Mouse (Mus musculus) limb, embryonic 13.5 days (tissue): ENCODE measurements around the gene D430041D05Rik. TPM values are rescaled to one million over a fixed set of nuclear protein-coding genes. Genes with fewer than 3 reads are reported as not detected.

ENCODE experiments used
- ATAC-seq: fragments of 200-750 bp; cut with Nextera tagmentation; 2 replicates; pipeline ENCODE4 v1.8.0; 2017; ENCODE audit warnings: low read depth, moderate number of reproducible peaks, moderate TSS enrichment; ENCODE audit not compliant: low FRiP score
- H3K27ac ChIP-seq: fragments of 300-500 bp; sonication (generic); 2 replicates; pipeline ENCODE4 v1.5.1; 2015; ENCODE audit warnings: inconsistent platforms, mild to moderate bottlenecking, moderate library complexity
- H3K27me3 ChIP-seq: fragments of 300-500 bp; sonication (generic); 2 replicates; pipeline ENCODE4 v1.6.1; 2015; ENCODE audit warnings: mild to moderate bottlenecking, inconsistent platforms
- H3K36me3 ChIP-seq: fragments of 300-500 bp; sonication (generic); 2 replicates; pipeline ENCODE4 v1.6.1; 2015; ENCODE audit warnings: inconsistent platforms, mild to moderate bottlenecking, moderate library complexity
- H3K4me1 ChIP-seq: fragments of 300-500 bp; sonication (generic); 2 replicates; pipeline ENCODE4 v1.6.1; 2015; ENCODE audit warnings: inconsistent platforms
- H3K4me2 ChIP-seq: fragments of 300-500 bp; sonication (generic); replicated peaks from 2 replicates; pipeline ENCODE4 v1.6.1; 2015; ENCODE audit warnings: inconsistent platforms, mild to moderate bottlenecking, moderate library complexity
- H3K4me3 ChIP-seq: fragments of 300-500 bp; sonication (generic); 2 replicates; pipeline ENCODE4 v1.5.1; 2015; ENCODE audit warnings: moderate library complexity, mild to moderate bottlenecking, inconsistent platforms
- H3K9ac ChIP-seq: fragments of 300-500 bp; sonication (generic); 2 replicates; pipeline ENCODE4 v1.6.1; 2015; ENCODE audit warnings: mild to moderate bottlenecking, inconsistent platforms
- H3K9me3 ChIP-seq: fragments of 300-500 bp; sonication (generic); 2 replicates; pipeline ENCODE4 v1.6.1; 2016; ENCODE audit warnings: inconsistent platforms
- WGBS: fragments of 180-500 bp; shearing (Covaris S2); methylation state at CpG from one replicate; pipeline ENCODE4 v1.1.7; 2015; 5-methylcytosine and 5-hydroxymethylcytosine counted together
- polyA plus RNA-seq: library from polyadenylated mRNA; unstranded; fragments of >200 nt; fragmentation: Nextera tagmentation; extraction: Ambion mirVana; gene quantifications from 2 replicates; pipeline ENCODE4 v1.2.1, GENCODE M21; 2015

Gene D430041D05Rik
- polyA plus RNA-seq, 1 experiment from 2014 or later, result 0.97 TPM

DNA sequence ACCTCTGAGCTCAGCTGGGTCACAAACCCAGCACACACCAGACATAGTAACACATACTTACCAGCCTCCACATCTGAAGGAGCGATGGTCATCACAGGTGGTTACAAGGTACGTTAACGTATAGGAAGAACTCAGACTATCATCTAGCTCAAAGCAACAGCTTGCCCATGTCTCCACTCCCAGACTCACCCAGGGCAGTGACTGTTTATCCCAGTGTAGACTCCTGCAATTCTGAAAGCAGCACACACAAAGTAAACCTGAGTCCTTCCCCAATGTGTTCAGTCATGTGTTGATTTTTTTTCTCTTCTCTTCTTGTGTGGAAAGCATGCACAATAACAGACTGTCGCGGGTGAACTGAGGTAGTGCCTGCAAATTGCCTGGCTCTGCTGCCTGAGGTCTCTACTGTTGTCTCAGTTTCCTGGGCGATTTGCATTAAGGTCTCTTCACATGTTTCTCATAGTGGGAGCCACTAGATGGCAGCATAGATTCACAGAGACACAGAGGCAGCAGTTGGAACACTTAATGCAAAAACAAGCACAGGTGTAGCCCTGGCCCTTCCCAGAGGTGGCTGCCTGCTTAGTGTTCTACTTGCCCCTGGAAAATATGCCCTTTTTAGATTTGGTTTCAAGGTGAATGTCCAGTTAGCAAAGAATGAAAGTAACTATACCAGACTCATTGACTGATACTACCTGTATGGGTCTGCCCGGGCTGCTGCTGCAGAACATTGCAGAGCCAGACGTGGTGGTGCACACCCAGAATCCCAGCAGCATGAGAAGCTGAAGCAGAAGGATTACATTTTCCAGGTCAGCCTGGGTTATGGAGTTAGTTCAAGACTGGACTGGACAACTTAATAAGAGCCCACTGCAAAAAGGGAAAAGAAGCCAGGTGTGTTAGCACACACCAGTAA, 276.4 kb downstream of the D430041D05Rik start:
- Histone ChIP-seq H3K9ac (no peak overlapping the region), H3K36me3 (no peaks in the 10 kb centered on the region), H3K27ac (no peak overlapping the region), H3K9me3 (no peaks in the 10 kb centered on the region), H3K4me3 (no peak overlapping the region), H3K4me2 (no peak overlapping the region), H3K4me1 (no peaks in the 10 kb centered on the region), H3K27me3 (no peaks in the 10 kb centered on the region)
- ATAC-seq, result peak; percentile 68; the same call in 1 of the 2 replicates
- WGBS, result 44% methylated on average over 8 of the region's 8 CpGs

DNA sequence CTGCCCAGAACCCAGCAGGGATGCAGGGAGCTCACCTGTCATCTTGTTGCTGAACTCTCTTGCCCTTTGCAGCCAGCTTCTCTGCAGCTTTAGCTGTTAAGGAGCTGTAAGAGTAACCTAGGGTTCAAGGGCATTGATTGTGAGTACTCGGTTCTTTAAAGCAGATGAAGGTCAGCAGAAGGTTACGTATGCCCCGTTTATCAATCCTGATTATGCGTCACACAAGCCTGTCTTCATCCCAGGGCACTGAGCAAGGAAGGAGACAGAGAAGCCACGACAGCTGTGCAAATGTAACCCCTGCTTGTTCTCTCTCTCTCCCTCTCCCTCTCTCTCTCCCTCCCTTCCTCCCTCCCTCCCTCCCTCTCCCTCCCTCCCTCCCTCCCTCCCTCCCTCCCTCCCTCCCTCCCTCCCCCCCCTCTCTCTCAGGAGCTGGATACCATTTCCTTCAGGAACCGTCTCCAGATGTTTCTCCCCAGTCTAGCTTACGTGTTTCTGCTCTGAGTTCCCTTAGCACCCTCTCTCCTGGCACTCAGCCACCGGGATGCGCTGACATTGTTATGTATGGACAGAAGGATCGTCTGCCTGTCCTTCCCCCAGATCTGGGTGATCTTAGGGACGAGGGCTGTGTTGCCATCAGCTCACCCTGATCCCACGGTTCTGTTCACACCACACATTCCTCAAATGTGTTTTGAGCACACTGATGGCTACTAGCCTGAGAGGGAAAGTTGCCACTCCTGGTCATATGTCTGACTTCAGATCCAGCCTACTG, 277.6 kb downstream of the D430041D05Rik start:
- 33% methylated on average over 12 of the region's 12 CpGs for WGBS

DNA sequence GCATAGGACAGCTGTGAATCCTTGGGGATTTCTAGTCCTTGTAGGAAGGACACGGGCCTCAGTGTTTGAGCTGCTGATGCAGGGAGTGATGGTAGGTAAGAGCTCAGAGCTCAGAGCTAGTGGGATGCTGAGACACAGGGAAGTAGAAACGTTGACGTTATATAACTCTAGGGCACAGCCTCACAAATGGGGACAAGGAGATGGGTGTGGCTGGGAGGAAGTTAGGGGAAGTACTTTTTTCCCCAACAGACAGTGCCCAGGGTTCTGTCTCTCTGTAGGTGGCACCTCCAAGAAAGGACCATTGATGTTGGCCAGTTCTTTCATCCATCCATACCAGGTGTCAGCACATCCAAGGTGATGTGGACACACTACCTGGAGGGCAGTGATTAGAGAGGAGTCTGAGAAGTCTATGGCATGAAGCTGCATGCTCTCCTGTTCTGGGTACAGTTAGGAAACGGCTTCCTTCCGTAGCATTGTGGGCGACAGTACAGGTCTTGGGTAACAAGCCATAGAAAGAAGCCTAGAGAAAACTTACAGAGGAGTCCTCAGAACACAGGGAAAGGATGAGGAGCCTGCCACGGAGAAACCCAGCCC, 278.4 kb downstream of the D430041D05Rik start:
- no peaks in the 10 kb centered on the region for H3K4me1 ChIP-seq
- no peak overlapping the region for H3K9ac ChIP-seq
- no peaks in the 10 kb centered on the region for H3K36me3 ChIP-seq
- ATAC-seq, result no peak
- peaks cover under 1% of the 10 kb centered on the region; the same call in 1 of the 2 replicates for H3K27me3 ChIP-seq
- H3K27ac ChIP-seq, result no peak overlapping the region
- H3K4me2 ChIP-seq, result no peak overlapping the region
- H3K9me3 ChIP-seq, result no peaks in the 10 kb centered on the region
- no peak overlapping the region for H3K4me3 ChIP-seq
- 77% methylated on average over 7 of the region's 7 CpGs for WGBS

More for the DNA sequence above, 277.6 kb downstream of the D430041D05Rik start:
- Histone ChIP-seq H3K4me3 (no peak overlapping the region), H3K36me3 (no peaks in the 10 kb centered on the region), H3K27me3 (no peaks in the 10 kb centered on the region), H3K27ac (no peak overlapping the region), H3K9me3 (no peaks in the 10 kb centered on the region), H3K9ac (no peak overlapping the region), H3K4me2 (no peak overlapping the region), H3K4me1 (no peaks in the 10 kb centered on the region)
- ATAC-seq, result no peak

DNA sequence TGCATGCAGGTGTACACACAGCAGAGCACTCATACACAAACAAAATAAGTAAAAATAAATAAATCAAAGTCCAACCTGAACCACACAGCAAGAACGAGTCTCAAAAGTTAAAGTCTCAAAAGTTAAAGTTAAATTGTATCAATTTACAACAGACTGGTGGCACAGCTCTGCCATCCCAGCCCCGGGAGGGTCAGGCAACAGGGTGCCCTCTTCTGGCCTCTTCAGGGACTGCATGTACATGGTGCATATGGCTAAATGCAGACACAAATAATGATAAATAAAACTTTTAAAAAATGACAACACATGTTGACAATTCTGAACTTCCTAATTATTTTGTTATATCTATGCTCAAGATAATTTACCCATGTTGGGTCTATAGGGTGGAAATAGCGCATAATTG, 279.8 kb downstream of the D430041D05Rik start:
- no peak for ATAC-seq
- Histone ChIP-seq H3K9me3 (no peaks in the 10 kb centered on the region), H3K4me2 (no peak overlapping the region), H3K27ac (no peak overlapping the region), H3K4me3 (no peak overlapping the region), H3K4me1 (no peaks in the 10 kb centered on the region), H3K27me3 (peaks cover 7% of the 10 kb centered on the region), H3K9ac (no peak overlapping the region), H3K36me3 (no peaks in the 10 kb centered on the region)
- WGBS, result 59% methylated on average over 3 of the region's 3 CpGs

DNA sequence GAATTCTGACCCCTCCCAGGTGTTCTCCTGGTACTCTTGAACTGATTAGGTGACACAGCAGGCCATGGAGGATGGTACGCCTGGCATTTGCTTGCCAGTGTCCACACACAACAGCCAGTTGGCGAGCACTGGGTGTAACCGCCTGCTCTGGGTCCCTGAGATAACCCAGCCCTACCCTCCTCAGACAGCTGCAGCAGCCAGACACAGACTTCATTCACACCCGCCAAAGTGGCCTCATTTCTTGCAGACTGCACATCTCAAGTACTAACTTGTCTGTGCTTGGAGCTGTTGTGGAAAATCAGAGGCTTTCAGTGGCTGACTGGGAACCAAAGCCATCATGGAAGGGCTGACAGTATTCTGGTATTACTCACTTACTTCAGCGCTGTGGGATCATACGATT, 280.6 kb downstream of the D430041D05Rik start:
- 72% methylated on average over 6 of the region's 6 CpGs for WGBS
- no peak for ATAC-seq

DNA sequence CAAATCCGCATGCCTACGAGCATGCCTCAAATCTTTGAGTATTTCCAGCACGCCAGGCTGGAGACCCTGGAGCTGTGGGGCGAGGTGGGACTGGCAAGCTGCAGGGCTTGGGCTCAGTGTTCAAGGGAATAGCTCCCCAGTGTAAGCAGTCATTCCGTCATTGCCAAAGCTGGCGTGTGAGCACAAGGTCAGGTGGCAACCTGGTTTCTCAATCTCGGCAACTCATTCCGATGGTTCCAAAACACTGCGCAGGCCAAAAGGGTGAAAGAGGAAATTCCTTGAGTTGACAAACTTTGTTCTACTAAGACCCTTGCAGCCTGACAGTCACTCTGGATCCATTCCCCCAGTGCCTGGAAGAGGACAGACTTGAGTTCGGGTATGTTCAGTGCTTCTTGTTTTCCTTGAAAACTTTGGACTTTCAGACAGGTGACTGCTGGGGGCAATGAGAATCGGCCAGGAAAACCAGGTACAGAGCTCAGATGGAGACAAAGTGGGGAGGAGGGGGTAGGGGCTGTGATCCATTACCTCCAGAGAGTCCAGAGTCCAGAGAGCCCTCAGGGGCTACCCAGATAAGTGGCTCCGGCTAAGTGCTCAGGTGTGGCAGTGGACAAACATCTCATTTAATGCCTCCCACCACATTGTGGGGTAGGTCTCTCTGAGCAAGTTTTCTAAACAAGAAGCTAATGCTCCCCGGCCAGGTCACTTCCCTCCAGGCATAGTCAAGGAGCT, 281.8 kb downstream of the D430041D05Rik start:
- ATAC-seq, result no peak
- Histone ChIP-seq H3K4me1 (no peaks in the 10 kb centered on the region), H3K36me3 (no peaks in the 10 kb centered on the region), H3K4me2 (no peak overlapping the region), H3K9ac (no peak overlapping the region), H3K4me3 (no peak overlapping the region), H3K27me3 (peaks cover 24% of the 10 kb centered on the region), H3K9me3 (no peaks in the 10 kb centered on the region), H3K27ac (no peak overlapping the region)
- 81% methylated on average over 13 of the region's 13 CpGs for WGBS

More for the DNA sequence above, 280.6 kb downstream of the D430041D05Rik start:
- Histone ChIP-seq H3K9ac (no peak overlapping the region), H3K9me3 (no peaks in the 10 kb centered on the region), H3K27me3 (peaks cover 14% of the 10 kb centered on the region), H3K4me3 (no peak overlapping the region), H3K4me1 (no peaks in the 10 kb centered on the region), H3K36me3 (no peaks in the 10 kb centered on the region), H3K27ac (no peak overlapping the region), H3K4me2 (no peak overlapping the region)

DNA sequence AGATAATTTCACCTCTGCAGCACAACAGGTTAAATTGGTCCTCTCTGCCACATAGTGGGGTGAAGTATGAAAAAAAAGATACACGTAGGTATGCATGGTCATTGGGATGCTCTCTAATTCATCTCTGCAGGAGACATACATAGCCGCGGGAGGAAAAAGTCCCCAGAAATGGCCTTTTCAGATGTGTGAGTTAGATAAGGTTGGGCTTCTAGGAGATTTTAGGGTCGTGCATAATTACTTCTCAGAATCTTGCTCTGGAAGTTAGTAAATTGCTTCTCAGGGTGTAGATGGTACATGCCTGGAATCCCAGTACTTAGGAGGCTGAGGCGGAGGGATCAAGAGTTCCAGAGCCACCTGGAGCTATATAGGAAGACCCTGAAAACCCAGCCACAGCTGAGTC, 286.7 kb downstream of the D430041D05Rik start:
- ATAC-seq, result no peak
- Histone ChIP-seq H3K9ac (no peak overlapping the region), H3K4me3 (no peak overlapping the region), H3K27me3 (peaks cover 30% of the 10 kb centered on the region), H3K9me3 (no peaks in the 10 kb centered on the region), H3K27ac (no peak overlapping the region), H3K4me2 (no peak overlapping the region), H3K4me1 (peaks cover 11% of the 10 kb centered on the region), H3K36me3 (no peaks in the 10 kb centered on the region)
- WGBS, result 67% methylated on average over 5 of the region's 5 CpGs

DNA sequence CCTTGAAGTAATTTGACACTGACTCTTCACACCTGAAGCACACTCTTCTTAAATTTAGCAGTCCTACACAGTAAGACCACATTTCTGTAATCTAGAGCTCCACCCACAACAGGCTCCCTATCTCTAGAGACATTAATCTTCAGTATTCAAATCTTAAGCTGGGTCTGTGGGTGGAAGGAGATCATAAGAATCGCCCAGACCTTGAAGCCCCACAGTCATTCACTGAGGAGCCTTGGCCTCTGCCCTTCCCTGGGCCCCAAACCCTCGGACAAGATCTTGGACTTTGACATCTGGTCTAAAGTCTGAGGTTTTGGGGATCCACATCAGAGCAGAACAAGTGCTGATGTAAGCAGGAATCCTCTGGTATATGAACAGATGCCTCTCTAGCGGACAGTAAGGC, 287.3 kb downstream of the D430041D05Rik start:
- WGBS, result 40% methylated on average over 3 of the region's 3 CpGs
- Histone ChIP-seq H3K4me3 (peak overlapping the region; percentile 68), H3K36me3 (no peaks in the 10 kb centered on the region), H3K4me1 (peaks cover 11% of the 10 kb centered on the region), H3K27ac (no peak overlapping the region), H3K4me2 (peak overlapping the region; percentile 98), H3K9me3 (no peaks in the 10 kb centered on the region), H3K27me3 (peaks cover 30% of the 10 kb centered on the region), H3K9ac (no peak overlapping the region)
- no peak for ATAC-seq

DNA sequence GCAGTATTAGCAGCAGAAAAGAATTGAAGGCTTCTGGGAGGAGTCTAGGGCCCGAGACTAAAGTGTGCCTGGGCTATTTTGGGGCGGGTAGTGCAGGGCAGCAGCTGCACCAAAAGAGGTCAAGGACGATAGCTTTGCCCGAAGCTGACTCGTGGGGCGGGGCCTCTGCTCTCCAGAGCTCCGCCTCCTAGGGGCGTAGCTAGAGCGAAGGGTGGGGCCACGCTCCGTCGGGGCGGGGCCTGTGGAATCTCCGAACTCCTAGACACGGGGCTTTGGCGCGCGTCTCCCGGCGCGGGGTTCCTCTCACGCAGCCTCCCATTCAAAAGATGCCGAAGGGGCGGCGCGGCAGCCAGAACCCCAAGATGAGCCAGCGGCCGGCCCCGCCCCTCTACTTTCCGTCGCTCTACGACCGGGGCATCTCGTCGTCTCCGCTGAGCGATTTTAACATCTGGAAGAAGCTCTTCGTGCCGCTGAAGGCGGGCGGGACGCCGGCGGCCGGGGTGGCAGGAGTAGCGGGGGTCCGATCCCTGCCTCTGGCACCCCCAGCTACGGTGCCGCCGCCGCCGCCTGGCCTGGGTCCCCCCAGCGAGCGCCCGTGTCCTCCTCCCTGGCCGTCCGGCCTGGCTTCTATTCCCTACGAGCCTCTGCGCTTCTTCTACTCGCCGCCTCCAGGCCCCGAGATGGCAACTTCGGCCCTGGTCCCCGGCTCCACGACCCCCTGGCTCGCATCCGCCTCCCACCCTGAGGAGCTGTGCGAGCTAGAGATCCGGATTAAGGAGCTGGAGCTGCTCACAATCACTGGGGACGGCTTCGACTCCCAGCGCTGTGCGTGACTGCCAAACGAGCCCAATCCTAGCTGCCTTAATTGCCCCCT, 288.1 kb downstream of the D430041D05Rik start, which contains the start of gene A930018P22Rik:
A930018P22Rik (plus strand) TSS at position 265 of the 874 bp plus-strand sequence.
- peaks cover 11% of the 10 kb centered on the region for H3K4me1 ChIP-seq
- peak; percentile 94 for ATAC-seq
- peak within 1 kb of the TSS; percentile 98 for H3K4me2 ChIP-seq
- peak within 1 kb of the TSS; percentile 68 for H3K4me3 ChIP-seq
- no peaks in the 10 kb centered on the region for H3K9me3 ChIP-seq
- H3K27me3 ChIP-seq, result peaks cover 30% of the 10 kb centered on the region
- H3K9ac ChIP-seq, result peak within 1 kb of the TSS; percentile 76
- under 1% methylated on average over 64 of the region's 74 CpGs for WGBS
- peak within 1 kb of the TSS; percentile 67; the same call in 1 of the 2 replicates for H3K27ac ChIP-seq
- no peaks in the 10 kb centered on the region for H3K36me3 ChIP-seq

DNA sequence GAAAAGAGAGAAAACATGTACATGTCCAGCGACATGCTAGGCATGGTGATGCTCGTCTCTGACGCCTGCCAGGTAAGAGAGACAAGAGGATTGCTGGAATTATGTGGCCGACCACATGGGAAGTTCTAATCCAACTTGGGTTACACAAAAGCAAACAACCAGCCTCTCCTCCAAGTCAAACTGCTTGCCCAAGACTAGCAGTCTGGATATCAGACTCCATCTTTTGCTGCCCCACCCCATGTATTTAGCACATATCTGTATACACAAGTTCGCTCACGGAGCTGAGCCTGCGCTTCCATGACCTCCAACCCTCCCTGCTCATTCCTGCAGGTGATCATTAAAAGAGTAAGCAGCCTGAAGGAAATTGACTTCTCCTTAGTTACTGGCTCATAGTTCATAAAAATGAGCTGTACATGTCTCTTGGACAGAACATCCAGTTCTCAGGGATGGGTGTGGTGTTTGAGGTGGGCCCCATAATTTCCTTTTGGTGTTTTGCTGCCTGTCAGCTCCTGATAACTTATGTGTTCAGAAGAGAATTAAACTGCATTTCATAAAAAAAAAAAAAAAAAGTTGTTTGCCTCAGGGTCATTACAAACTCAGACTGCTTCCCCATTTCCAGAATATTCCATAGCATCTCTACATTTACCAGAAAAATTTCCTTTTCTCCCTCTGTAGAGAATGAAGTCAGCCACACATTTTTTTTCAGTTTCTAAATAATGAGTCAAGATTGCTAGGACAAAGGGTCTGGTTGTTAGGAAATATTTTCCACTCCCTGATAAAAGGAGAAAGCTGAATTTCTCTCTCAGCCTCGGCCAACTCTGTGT, 288.9 kb downstream of the D430041D05Rik start:
- H3K4me2 ChIP-seq, result peak overlapping the region; percentile 98
- H3K9ac ChIP-seq, result no peak overlapping the region
- peak overlapping the region; percentile 68 for H3K4me3 ChIP-seq
- no peaks in the 10 kb centered on the region for H3K9me3 ChIP-seq
- no peaks in the 10 kb centered on the region for H3K36me3 ChIP-seq
- no peak for ATAC-seq
- peaks cover 11% of the 10 kb centered on the region for H3K4me1 ChIP-seq
- 76% methylated on average over 8 of the region's 8 CpGs for WGBS
- H3K27me3 ChIP-seq, result peaks cover 28% of the 10 kb centered on the region
- H3K27ac ChIP-seq, result peak overlapping the region; percentile 67; the same call in 1 of the 2 replicates
